Mouse (Mus musculus): ENCODE results near the gene Olfr588-ps1.
"Not testable (repeated sequence)": the region's sequence is repeated elsewhere in the genome, so short reads cannot be mapped to it uniquely, and the experiment has no call there.

The Olfr588-ps1 gene

GRCm38 (mm10) chr7:103140579-103140978 is at the start of gene Olfr588-ps1:
Gene Olfr588-ps1, plus strand, starts transcription at chr7:103140879.
- no peak for DNase-seq (ENCODE audit: low spot score)

DNA sequence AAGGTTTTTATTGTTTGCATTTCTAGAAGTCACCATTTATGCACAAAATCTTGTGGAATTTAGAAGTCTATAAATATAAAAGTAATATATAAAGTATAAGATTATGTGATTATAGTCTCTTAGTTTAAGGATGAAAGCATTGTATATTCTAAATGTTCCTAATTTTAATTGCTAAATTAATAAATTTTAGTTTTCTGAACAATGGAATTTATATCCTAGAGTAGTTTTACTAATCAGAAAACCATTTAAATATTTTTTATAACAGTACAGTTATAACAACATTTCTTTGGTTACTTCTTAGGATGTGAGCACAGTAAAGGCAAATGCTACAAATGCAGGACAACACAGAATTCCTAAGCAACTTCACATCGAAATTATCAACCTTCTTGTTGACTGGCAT is 43.3 kb upstream of the Olfr588-ps1 start, which contains the start of gene Olfr585:
TSS of gene Olfr585 (plus strand) at position 301 of the 400 bp plus-strand sequence.
- DNase-seq (ENCODE audit: low spot score): no peak

DNA sequence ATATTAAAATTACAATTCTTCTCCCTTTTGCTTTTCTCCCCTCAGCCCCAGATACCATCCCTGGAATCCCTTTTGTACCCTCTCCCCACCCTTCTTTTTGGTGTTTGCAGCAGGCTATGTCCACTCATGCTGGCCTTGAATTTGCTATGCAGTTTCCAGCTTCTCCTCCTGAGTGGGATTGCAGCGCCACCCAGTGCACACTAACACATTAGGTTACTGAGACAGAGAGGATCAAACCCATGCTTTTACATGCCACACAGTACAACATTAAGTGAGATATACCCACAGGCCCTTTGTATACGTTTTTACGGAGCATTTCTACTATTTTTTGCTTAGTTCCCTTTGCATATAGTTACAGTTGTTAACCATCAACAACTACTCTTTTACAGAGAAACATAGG is 21.3 kb upstream of the Olfr588-ps1 start:
- DNase-seq (ENCODE audit: low spot score): no peak

GRCm38 (mm10) chr7:103125538-103125937 is 15.1 kb upstream of the Olfr588-ps1 start, which contains the start of gene Olfr586:
Gene Olfr586, minus strand, starts transcription at chr7:103125638.
- no peak for DNase-seq (ENCODE audit: low spot score)

GRCm38 (mm10) chr7:103156256-103156655 is 15.6 kb downstream of the Olfr588-ps1 start, which contains the start of gene Olfr589:
Gene Olfr589, minus strand, starts transcription at chr7:103156356.
- DNase-seq (ENCODE audit: low spot score): no peak

GRCm38 (mm10) chr7:103169697-103170096 is 29.0 kb downstream of the Olfr588-ps1 start:
- no peak for DNase-seq (ENCODE audit: low spot score)

DNA sequence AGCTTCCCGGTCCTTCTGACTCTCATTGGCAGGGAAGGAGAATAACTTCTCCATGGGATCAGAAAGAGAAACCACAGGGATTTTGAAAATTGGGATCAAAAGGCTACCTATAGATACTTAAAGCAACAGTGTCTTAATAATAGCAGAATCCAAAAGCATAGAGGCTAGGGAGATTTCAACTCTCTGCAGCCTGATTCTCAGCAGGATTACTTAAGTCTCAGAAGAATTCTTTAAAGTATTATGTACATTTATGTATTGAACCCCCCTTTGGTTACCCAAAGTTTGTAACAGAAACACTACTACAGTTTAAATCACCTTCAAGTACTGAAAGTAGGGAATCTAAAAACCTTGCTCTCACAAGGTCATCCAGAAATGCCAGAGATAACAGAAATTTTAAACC is 37.6 kb downstream of the Olfr588-ps1 start, which contains the start of gene Olfr591:
TSS of gene Olfr591 (minus strand) at position 101 of the 400 bp plus-strand sequence.
- no peak for DNase-seq (ENCODE audit: low spot score)

- not testable (repeated sequence) for DNase-seq (ENCODE audit: low spot score)
Observed at GRCm38 (mm10) chr7:103184503-103184902, 43.8 kb downstream of the Olfr588-ps1 start, which contains the start of gene Olfr592. Gene Olfr592, plus strand, starts transcription at chr7:103184803.

Data from ovary, adult 18-20 months (tissue).